Mouse (Mus musculus) megakaryocyte, embryonic 14.5 days (primary cell): ENCODE measurements around the gene Lef1. TPM values are rescaled to one million over a fixed set of nuclear protein-coding genes. Genes with fewer than 3 reads are reported as not detected.

Experiments used
- H3K27me3 ChIP-seq: replicated peaks from 2 replicates; pipeline ENCODE3; 2012; ENCODE audit warnings: inconsistent platforms
- H3K36me3 ChIP-seq: replicated peaks from 2 replicates; pipeline ENCODE3; 2012; ENCODE audit warnings: low read length, inconsistent platforms, mixed read lengths
- H3K4me1 ChIP-seq: 2 replicates; pipeline ENCODE4 v1.6.1; 2012; ENCODE audit warnings: inconsistent platforms
- H3K4me3 ChIP-seq: replicated peaks from 2 replicates; pipeline ENCODE3; 2012; ENCODE audit warnings: moderate library complexity, mild to moderate bottlenecking, inconsistent platforms
- H3K9me3 ChIP-seq: 2 replicates; pipeline ENCODE4 v1.6.1; 2012; ENCODE audit warnings: inconsistent platforms
- FLI1 ChIP-seq: IDR thresholded peaks from 2 replicates; pipeline ENCODE4 v1.6.1; 2012; ENCODE audit warnings: low read length, inconsistent platforms, mixed read lengths
- GATA1 ChIP-seq: IDR thresholded peaks from 3 replicates; pipeline ENCODE4 v1.6.1; 2012; ENCODE audit warnings: mixed read lengths, low read length, inconsistent platforms, borderline replicate concordance
- polyA plus RNA-seq: library from polyadenylated mRNA; stranded (reverse); fragments of >175 nt; gene quantifications from 2 replicates; pipeline ENCODE4 v1.2.3, GENCODE M21; 2012; ENCODE audit warnings: low replicate concordance; ENCODE audit not compliant: insufficient read depth

Gene Lef1
- polyA plus RNA-seq, 1 experiment, result not detected

GRCm38 (mm10) chr3:131137119-131137781 lies 27.0 kb downstream of the Lef1 start:
- Histone ChIP-seq H3K4me3 (no peak overlapping the region), H3K9me3 (no peaks in the 10 kb centered on the region), H3K4me1 (peaks cover 7% of the 10 kb centered on the region), H3K27me3 (peaks cover 35% of the 10 kb centered on the region), H3K36me3 (no peaks in the 10 kb centered on the region)
- TF ChIP-seq FLI1, result no peak
- TF ChIP-seq GATA1, result no peak

GRCm38 (mm10) chr3:131138224-131138623 lies 28.0 kb downstream of the Lef1 start:
- H3K36me3 ChIP-seq, result no peaks in the 10 kb centered on the region
- TF ChIP-seq FLI1, result no peak
- TF ChIP-seq GATA1, result no peak
- H3K4me1 ChIP-seq, result peaks cover 7% of the 10 kb centered on the region
- H3K27me3 ChIP-seq, result peaks cover 38% of the 10 kb centered on the region
- no peaks in the 10 kb centered on the region for H3K9me3 ChIP-seq
- H3K4me3 ChIP-seq, result no peak overlapping the region

GRCm38 (mm10) chr3:131138797-131139196 lies 28.5 kb downstream of the Lef1 start:
- Histone ChIP-seq H3K9me3 (no peaks in the 10 kb centered on the region), H3K36me3 (no peaks in the 10 kb centered on the region), H3K4me3 (no peak overlapping the region), H3K27me3 (peaks cover 44% of the 10 kb centered on the region), H3K4me1 (peaks cover 7% of the 10 kb centered on the region)
- no peak for TF ChIP-seq GATA1
- no peak for TF ChIP-seq FLI1

- Histone ChIP-seq H3K4me1 (peaks cover 7% of the 10 kb centered on the region), H3K27me3 (peaks cover 50% of the 10 kb centered on the region), H3K36me3 (no peaks in the 10 kb centered on the region), H3K9me3 (no peaks in the 10 kb centered on the region), H3K4me3 (peak overlapping the region; percentile 54)
- TF ChIP-seq FLI1 (no peak), GATA1 (no peak)
Observed at GRCm38 (mm10) chr3:131139345-131140090, 29.2 kb downstream of the Lef1 start.

GRCm38 (mm10) chr3:131140091-131140462 lies 29.8 kb downstream of the Lef1 start:
- Histone ChIP-seq H3K4me3 (no peak overlapping the region), H3K36me3 (no peaks in the 10 kb centered on the region), H3K27me3 (peaks cover 49% of the 10 kb centered on the region), H3K9me3 (no peaks in the 10 kb centered on the region), H3K4me1 (peaks cover 7% of the 10 kb centered on the region)
- TF ChIP-seq GATA1, result no peak
- no peak for TF ChIP-seq FLI1

GRCm38 (mm10) chr3:131141546-131141945 lies 31.3 kb downstream of the Lef1 start:
- H3K4me3 ChIP-seq, result no peak overlapping the region
- TF ChIP-seq FLI1, result no peak
- no peak for TF ChIP-seq GATA1
- no peaks in the 10 kb centered on the region for H3K36me3 ChIP-seq
- no peaks in the 10 kb centered on the region for H3K9me3 ChIP-seq
- peaks cover 48% of the 10 kb centered on the region for H3K27me3 ChIP-seq
- peaks cover 7% of the 10 kb centered on the region for H3K4me1 ChIP-seq

GRCm38 (mm10) chr3:131144250-131144649 lies 34.0 kb downstream of the Lef1 start:
- Histone ChIP-seq H3K4me1 (peaks cover 10% of the 10 kb centered on the region), H3K36me3 (no peaks in the 10 kb centered on the region), H3K27me3 (peaks cover 45% of the 10 kb centered on the region), H3K9me3 (no peaks in the 10 kb centered on the region), H3K4me3 (no peak overlapping the region)
- no peak for TF ChIP-seq GATA1
- no peak for TF ChIP-seq FLI1

- Histone ChIP-seq H3K9me3 (no peaks in the 10 kb centered on the region), H3K4me3 (no peak overlapping the region), H3K36me3 (no peaks in the 10 kb centered on the region), H3K27me3 (peaks cover 33% of the 10 kb centered on the region), H3K4me1 (no peaks in the 10 kb centered on the region)
- TF ChIP-seq GATA1 (no peak), FLI1 (no peak)
Observed at GRCm38 (mm10) chr3:131152921-131153320, 42.6 kb downstream of the Lef1 start.

GRCm38 (mm10) chr3:131153896-131154295 lies 43.6 kb downstream of the Lef1 start:
- TF ChIP-seq FLI1, result no peak
- TF ChIP-seq GATA1, result no peak
- H3K9me3 ChIP-seq, result no peaks in the 10 kb centered on the region
- peaks cover 33% of the 10 kb centered on the region for H3K27me3 ChIP-seq
- H3K36me3 ChIP-seq, result no peaks in the 10 kb centered on the region
- H3K4me3 ChIP-seq, result no peak overlapping the region
- no peaks in the 10 kb centered on the region for H3K4me1 ChIP-seq

- peaks cover 36% of the 10 kb centered on the region for H3K27me3 ChIP-seq
- H3K36me3 ChIP-seq, result no peaks in the 10 kb centered on the region
- no peak for TF ChIP-seq FLI1
- TF ChIP-seq GATA1, result no peak
- H3K4me1 ChIP-seq, result peaks cover 1% of the 10 kb centered on the region; the same call in 1 of the 2 replicates
- no peak overlapping the region for H3K4me3 ChIP-seq
- H3K9me3 ChIP-seq, result no peaks in the 10 kb centered on the region
Observed at GRCm38 (mm10) chr3:131154576-131154975, 44.3 kb downstream of the Lef1 start.
